Mouse (Mus musculus) liver, adult 2 months (tissue): ENCODE measurements around the gene Rcor3. TPM values are rescaled to one million over a fixed set of nuclear protein-coding genes. Genes with fewer than 3 reads are reported as not detected.

Experiments
- DNase-seq: peaks from one replicate; pipeline ENCODE4 v3.0.0-alpha.2; 2011; ENCODE audit warnings: low read depth, low spot score; ENCODE audit errors: extremely low read depth
- H3K27ac ChIP-seq: fragments of 200-500 bp; replicated peaks from 2 replicates; pipeline ENCODE4 v1.5.1; 2012; ENCODE audit warnings: low read depth, mild to moderate bottlenecking, control low read depth, inconsistent platforms, low read length; ENCODE audit not compliant: insufficient read depth
- H3K27me3 ChIP-seq: fragments of 200-500 bp; 2 replicates; pipeline ENCODE4 v1.6.1; 2012; ENCODE audit warnings: mild to moderate bottlenecking, moderate library complexity, low read length, inconsistent platforms; ENCODE audit not compliant: control insufficient read depth, insufficient read depth
- H3K36me3 ChIP-seq: fragments of 200-500 bp; 2 replicates; pipeline ENCODE4 v1.6.1; 2012; ENCODE audit warnings: low read length, inconsistent platforms; ENCODE audit not compliant: control insufficient read depth, insufficient read depth
- H3K4me1 ChIP-seq: fragments of 200-500 bp; 2 replicates; pipeline ENCODE4 v1.6.1; 2011; ENCODE audit warnings: low read length; ENCODE audit not compliant: control insufficient read depth, insufficient read depth
- H3K4me3 ChIP-seq: fragments of 200-500 bp; 2 replicates; pipeline ENCODE4 v1.5.1; 2011; ENCODE audit warnings: low read depth, mild to moderate bottlenecking, control low read depth, low read length, moderate library complexity; ENCODE audit not compliant: insufficient read depth
- H3K79me2 ChIP-seq: fragments of 200-500 bp; 2 replicates; pipeline ENCODE4 v1.6.1; 2012; ENCODE audit warnings: inconsistent platforms, mild to moderate bottlenecking, low read length, moderate library complexity; ENCODE audit not compliant: control insufficient read depth, insufficient read depth
- H3K9ac ChIP-seq: fragments of 200-500 bp; 2 replicates; pipeline ENCODE4 v1.6.1; 2012; ENCODE audit warnings: low read depth, mild to moderate bottlenecking, control low read depth, inconsistent platforms, low read length
- CTCF ChIP-seq: fragments of 200-500 bp; IDR thresholded peaks from 2 replicates; pipeline ENCODE4 v1.5.1; 2011; ENCODE audit warnings: low read depth, low read length, control low read depth
- POLR2A ChIP-seq: fragments of 200-500 bp; IDR thresholded peaks from 2 replicates; pipeline ENCODE4 v1.6.1; 2011; ENCODE audit warnings: low read length, control low read depth; ENCODE audit not compliant: insufficient read depth; ENCODE audit errors: extremely low read depth
- WGBS: fragments of 180-500 bp; shearing (Covaris S2); methylation state at CpG from one replicate; pipeline ENCODE4 v1.1.7; 2018; 5-methylcytosine and 5-hydroxymethylcytosine counted together
- polyA plus RNA-seq: library from polyadenylated mRNA; depleted of rRNA; stranded (reverse); fragments of >200 nt; gene quantifications from 2 replicates; pipeline ENCODE4 v1.2.3, GENCODE M21; 2012
- total RNA-seq: library from RNA; depleted of rRNA; stranded (reverse); fragments of >200 nt; gene quantifications from 2 replicates; pipeline ENCODE4 v1.2.3, GENCODE M21; 2014

Rcor3 gene
- total and polyA plus RNA-seq, 2 experiments: 11.5 to 13.7 TPM

DNA sequence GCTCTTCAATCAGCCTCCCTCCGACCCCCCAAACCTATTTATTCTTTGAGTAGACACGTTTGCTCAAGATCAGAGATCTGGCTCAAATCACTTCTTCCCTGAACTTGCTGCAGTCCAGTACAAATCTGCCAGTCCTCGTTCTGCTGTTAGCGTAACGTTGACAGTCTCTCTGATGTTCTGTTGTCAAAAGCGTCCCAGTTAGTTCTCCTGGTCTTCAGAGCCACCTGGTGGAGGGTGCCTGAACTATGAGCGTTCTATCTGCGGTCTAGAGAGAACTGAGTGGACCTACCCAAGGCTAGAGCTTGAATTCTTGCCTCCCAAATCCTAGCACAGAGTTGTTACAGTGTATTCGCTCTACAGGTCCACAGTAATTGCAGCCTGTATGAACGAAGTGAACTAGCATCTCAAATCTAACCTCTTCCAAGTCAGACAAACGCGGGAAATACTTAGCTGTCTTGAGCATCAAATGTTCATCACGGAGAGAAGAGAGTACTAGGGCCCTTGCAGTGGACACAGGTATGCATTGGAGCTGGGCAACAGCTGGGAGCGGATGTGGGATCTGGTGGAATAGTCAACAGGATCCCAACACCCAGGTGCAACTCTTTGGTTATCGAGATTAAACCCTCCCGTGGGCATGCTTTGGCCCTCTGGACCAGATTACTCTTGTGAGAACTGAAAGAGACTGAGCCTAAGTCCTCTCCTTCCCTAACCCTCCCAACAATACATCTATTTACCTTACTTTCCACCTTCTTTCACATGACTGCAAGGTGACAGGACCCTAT is 44.8 kb downstream of the Rcor3 start:
- 29% methylated on average over 16 of the region's 16 CpGs for WGBS
- peaks cover under 1% of the 10 kb centered on the region; the same call in 1 of the 2 replicates for H3K36me3 ChIP-seq
- no peaks in the 10 kb centered on the region for H3K27me3 ChIP-seq
- peak; percentile 80 for DNase-seq
- H3K9ac ChIP-seq: no peak overlapping the region
- TF ChIP-seq POLR2A (no peak), CTCF (peak; percentile 69)
- H3K27ac ChIP-seq: peak overlapping the region; percentile 39; the same call in 1 of the 2 replicates
- no peak overlapping the region for H3K4me3 ChIP-seq
- peaks cover 16% of the 10 kb centered on the region for H3K4me1 ChIP-seq
- peaks cover 14% of the 10 kb centered on the region; the same call in 1 of the 2 replicates for H3K79me2 ChIP-seq

DNA sequence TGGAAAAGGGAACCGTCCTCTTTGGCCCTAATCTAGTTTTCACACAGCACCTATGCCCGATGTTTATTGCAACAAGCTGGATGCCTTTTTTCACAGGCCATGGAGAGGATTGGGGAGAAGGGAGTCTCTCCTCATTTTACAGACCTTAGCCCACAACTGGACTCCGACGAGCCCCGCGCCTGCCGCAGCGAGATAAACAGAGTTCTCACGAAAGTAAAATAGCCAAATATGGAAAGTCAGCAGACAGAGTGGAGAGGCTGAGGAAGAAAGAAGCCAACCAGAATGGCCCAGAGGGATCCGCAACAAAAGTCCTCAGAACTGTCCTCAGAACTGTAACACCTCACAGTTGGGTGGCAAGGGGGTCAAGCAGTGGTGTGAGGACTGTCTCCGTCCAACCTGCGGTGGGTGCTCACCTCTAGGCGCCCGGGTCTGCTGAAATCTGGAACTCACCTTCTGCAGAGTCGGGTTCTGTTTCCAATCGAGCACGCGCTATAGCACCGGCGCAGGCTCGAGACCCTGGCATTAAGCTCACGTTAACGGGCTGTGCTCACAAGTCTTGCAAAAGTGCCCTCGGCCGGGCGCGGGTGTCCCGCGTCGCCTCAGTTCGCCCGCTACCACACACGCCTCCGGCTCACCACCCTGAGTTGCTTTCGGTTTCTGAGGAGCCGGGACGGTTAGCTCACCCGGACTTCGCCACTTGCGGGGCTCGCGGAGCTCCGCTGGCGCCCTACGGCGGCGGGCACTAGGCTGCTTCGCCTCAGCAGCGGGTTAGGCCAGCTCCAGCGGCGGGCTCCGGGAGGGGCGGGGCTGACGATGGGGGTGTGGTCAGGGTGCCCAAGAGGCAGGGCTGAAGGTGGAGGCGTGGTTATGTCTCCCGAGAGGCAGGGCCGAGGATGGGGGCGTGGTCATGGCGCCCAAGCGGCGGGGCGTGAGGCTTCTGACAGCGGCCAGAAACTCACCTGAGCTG is 45.8 kb downstream of the Rcor3 start, which contains the start of gene Traf5:
Gene Traf5, minus strand, starts transcription at position 754 of the 967 bp plus-strand sequence.
- TF ChIP-seq CTCF (0 out of 2 replicates have a peak, but pooled peaks have one; percentile 9), POLR2A (peak; percentile 93)
- H3K4me3 ChIP-seq: peak within 1 kb of the TSS; percentile 82
- H3K27ac ChIP-seq: peak within 1 kb of the TSS; percentile 70

DNA sequence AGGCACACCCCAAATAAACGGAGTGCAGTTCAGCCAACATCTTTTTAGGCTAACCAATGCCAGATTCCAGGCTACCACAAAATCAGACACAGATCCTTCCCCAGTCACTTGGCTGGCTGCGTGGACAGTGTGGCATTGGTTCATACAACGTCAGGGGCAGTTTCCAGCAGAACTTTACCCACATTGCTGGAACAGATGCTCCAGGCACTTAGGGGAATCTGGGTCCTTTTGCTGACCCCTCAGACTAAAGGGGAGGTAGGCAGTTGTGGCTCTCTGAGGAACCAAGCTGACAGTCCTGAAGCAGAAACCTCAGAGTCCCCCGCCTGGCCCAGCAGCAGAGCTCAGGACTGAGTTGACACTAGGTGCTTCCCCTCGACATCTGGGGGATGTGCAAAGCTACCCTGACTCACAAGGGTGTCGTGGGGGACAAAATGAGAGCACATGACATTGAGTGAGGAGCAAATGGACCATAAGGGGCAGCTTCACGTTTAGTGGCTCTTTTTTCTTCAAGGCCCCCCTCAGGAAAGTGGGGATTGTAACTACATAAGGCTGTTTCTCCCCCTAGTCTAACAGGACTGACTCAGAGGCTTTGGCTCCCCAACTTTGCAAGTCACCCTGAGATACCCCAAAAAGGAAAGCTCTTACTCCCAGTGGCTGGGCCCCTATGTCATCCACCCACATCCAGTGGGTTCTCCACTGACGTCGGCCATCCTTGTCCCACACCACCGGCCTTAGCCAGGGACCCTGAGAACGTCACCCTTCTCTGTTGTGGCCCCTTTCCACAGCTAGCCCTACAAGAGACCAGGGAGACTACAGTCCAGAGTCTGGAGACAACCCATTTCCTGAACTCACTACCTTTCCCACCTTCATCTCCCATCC is 46.9 kb downstream of the Rcor3 start:
- peak; percentile 49 for DNase-seq
- WGBS: 71% methylated on average over 11 of the region's 11 CpGs
- Histone ChIP-seq H3K9ac (peak overlapping the region; percentile 41), H3K4me3 (peak overlapping the region; percentile 5; the same call in 1 of the 2 replicates), H3K79me2 (peaks cover 18% of the 10 kb centered on the region; the same call in 1 of the 2 replicates), H3K36me3 (no peaks in the 10 kb centered on the region), H3K27ac (no peak overlapping the region), H3K4me1 (peaks cover 21% of the 10 kb centered on the region), H3K27me3 (no peaks in the 10 kb centered on the region)
- TF ChIP-seq POLR2A: no peak
- TF ChIP-seq CTCF: no peak

More for the DNA sequence above, 45.8 kb downstream of the Rcor3 start, which contains the start of gene Traf5:
- Histone ChIP-seq H3K27me3 (no peaks in the 10 kb centered on the region), H3K79me2 (peaks cover 16% of the 10 kb centered on the region; the same call in 1 of the 2 replicates), H3K36me3 (no peaks in the 10 kb centered on the region), H3K9ac (peak within 1 kb of the TSS; percentile 78), H3K4me1 (peaks cover 16% of the 10 kb centered on the region)
- under 1% methylated on average over 63 of the region's 63 CpGs for WGBS
- peak; percentile 89 for DNase-seq

DNA sequence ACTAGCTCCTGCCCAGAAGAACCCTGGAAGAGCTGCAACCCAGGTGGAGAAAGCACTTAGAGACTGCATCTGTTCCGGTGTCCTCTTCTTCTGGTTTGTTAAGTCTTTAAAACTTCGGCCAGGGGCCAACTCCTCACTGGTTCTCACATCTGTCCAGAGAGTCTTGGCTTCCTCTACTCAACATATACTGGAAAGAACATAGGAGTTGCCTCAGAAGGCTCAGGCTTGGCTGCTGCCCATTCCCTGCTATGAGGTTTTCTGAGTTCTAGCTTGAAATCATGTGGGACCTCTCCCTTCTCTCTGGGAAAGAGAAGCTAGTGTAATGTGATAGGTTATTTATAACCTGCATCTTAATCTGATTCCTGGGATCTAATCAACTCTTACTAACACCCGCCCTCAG is 47.6 kb downstream of the Rcor3 start:
- H3K27ac ChIP-seq: no peak overlapping the region
- H3K4me3 ChIP-seq: no peak overlapping the region
- no peaks in the 10 kb centered on the region for H3K36me3 ChIP-seq

More for the DNA sequence above, 47.6 kb downstream of the Rcor3 start:
- Histone ChIP-seq H3K4me1 (peaks cover 21% of the 10 kb centered on the region), H3K9ac (no peak overlapping the region), H3K27me3 (no peaks in the 10 kb centered on the region), H3K79me2 (peaks cover 20% of the 10 kb centered on the region; the same call in 1 of the 2 replicates)
- 71% methylated on average over 3 of the region's 3 CpGs for WGBS
- TF ChIP-seq POLR2A: no peak
- DNase-seq: no peak
